Mouse (Mus musculus): ENCODE measurements at regions not wholly inside any gene's neighbourhood (a gene's known extent, or its start where the extent isn't known, plus 50 kb on each side); places are given as distances from the start of the nearest gene placed in this dataset.

- Histone ChIP-seq H3K36me3 (ENCODE audit: control insufficient read depth, insufficient read depth) (no peaks in the 10 kb centered on the region), H3ac (ENCODE audit: control insufficient read depth, insufficient read length) (no peak overlapping the region), H3K4me3 (no peak overlapping the region), H3K79me2 (ENCODE audit: control insufficient read depth, insufficient read depth) (no peaks in the 10 kb centered on the region), H3K4me2 (ENCODE audit: low read depth) (no peak overlapping the region), H3K27me3 (ENCODE audit: control insufficient read depth, insufficient read depth, insufficient read length) (no peaks in the 10 kb centered on the region)
- TF ChIP-seq TCF12 (IDR thresholded peaks at IDR 0.05; ENCODE audit: insufficient read depth, poor library complexity, severe bottlenecking) (no peak), CEBPB (IDR thresholded peaks at IDR 0.05; ENCODE audit: insufficient read depth, poor library complexity, severe bottlenecking) (no peak), USF1 (IDR thresholded peaks at IDR 0.05; ENCODE audit: low read depth) (no peak), TCF3 (IDR thresholded peaks at IDR 0.05; ENCODE audit: insufficient read length, low read depth) (no peak), SRF (IDR thresholded peaks at IDR 0.05; ENCODE audit: control insufficient read depth, insufficient read length, low read depth) (no peak), MAX (IDR thresholded peaks at IDR 0.05; ENCODE audit: low read depth) (no peak), MYOD1 (IDR thresholded peaks at IDR 0.05; ENCODE audit: control insufficient read depth in 1 of 3, insufficient read length in 2 of 3, low read depth in 2 of 3) (no peak), REST (IDR thresholded peaks at IDR 0.05; ENCODE audit: insufficient read depth, insufficient read length) (no peak), E2F4 (IDR thresholded peaks at IDR 0.05; ENCODE audit: insufficient read depth) (no peak), POLR2AphosphoS2 (IDR thresholded peaks at IDR 0.05; ENCODE audit: insufficient read length, low read depth) (no peak), POLR2A (IDR thresholded peaks at IDR 0.05; ENCODE audit: insufficient read length, low read depth) (no peak), MYOG (IDR thresholded peaks at IDR 0.05; ENCODE audit: control insufficient read depth in 1 of 3, insufficient read depth in 1 of 3, insufficient read length in 2 of 3, low read depth in 2 of 3) (no peak)
Measured at GRCm38 (mm10) chr11:111838996-111839395, 773.0 kb downstream of the Kcnj2 start.

- Histone ChIP-seq H3ac (ENCODE audit: control insufficient read depth, insufficient read length) (no peak overlapping the region), H3K4me3 (no peak overlapping the region), H3K79me2 (ENCODE audit: control insufficient read depth, insufficient read depth) (no peaks in the 10 kb centered on the region), H3K36me3 (ENCODE audit: control insufficient read depth, insufficient read depth) (no peaks in the 10 kb centered on the region), H3K27me3 (ENCODE audit: control insufficient read depth, insufficient read depth, insufficient read length) (no peaks in the 10 kb centered on the region), H3K4me2 (ENCODE audit: low read depth) (no peak overlapping the region)
- TF ChIP-seq POLR2A (IDR thresholded peaks at IDR 0.05; ENCODE audit: insufficient read length, low read depth) = no peak
- TF ChIP-seq MYOD1 (IDR thresholded peaks at IDR 0.05; ENCODE audit: control insufficient read depth in 1 of 3, insufficient read length in 2 of 3, low read depth in 2 of 3) = no peak
- TF ChIP-seq POLR2AphosphoS2 (IDR thresholded peaks at IDR 0.05; ENCODE audit: insufficient read length, low read depth) = no peak
- TF ChIP-seq TCF3 (IDR thresholded peaks at IDR 0.05; ENCODE audit: insufficient read length, low read depth) = no peak
- no peak for TF ChIP-seq REST (IDR thresholded peaks at IDR 0.05; ENCODE audit: insufficient read depth, insufficient read length)
- TF ChIP-seq MYOG (IDR thresholded peaks at IDR 0.05; ENCODE audit: control insufficient read depth in 1 of 3, insufficient read depth in 1 of 3, insufficient read length in 2 of 3, low read depth in 2 of 3) = no peak
- no peak for TF ChIP-seq MAX (IDR thresholded peaks at IDR 0.05; ENCODE audit: low read depth)
- TF ChIP-seq E2F4 (IDR thresholded peaks at IDR 0.05; ENCODE audit: insufficient read depth) = no peak
- no peak for TF ChIP-seq SRF (IDR thresholded peaks at IDR 0.05; ENCODE audit: control insufficient read depth, insufficient read length, low read depth)
- TF ChIP-seq TCF12 (IDR thresholded peaks at IDR 0.05; ENCODE audit: insufficient read depth, poor library complexity, severe bottlenecking) = no peak
Measured at GRCm38 (mm10) chr11:111843728-111844258, 777.8 kb downstream of the Kcnj2 start.

- TF ChIP-seq MAX (IDR thresholded peaks at IDR 0.05; ENCODE audit: low read depth) = no peak
- TF ChIP-seq POLR2A (IDR thresholded peaks at IDR 0.05; ENCODE audit: insufficient read length, low read depth) = no peak
- TF ChIP-seq CEBPB (IDR thresholded peaks at IDR 0.05; ENCODE audit: insufficient read depth, poor library complexity, severe bottlenecking) = no peak
- TF ChIP-seq REST (IDR thresholded peaks at IDR 0.05; ENCODE audit: insufficient read depth, insufficient read length) = no peak
- no peak for TF ChIP-seq TCF12 (IDR thresholded peaks at IDR 0.05; ENCODE audit: insufficient read depth, poor library complexity, severe bottlenecking)
- TF ChIP-seq POLR2AphosphoS2 (IDR thresholded peaks at IDR 0.05; ENCODE audit: insufficient read length, low read depth) = no peak
- no peak for TF ChIP-seq USF1 (IDR thresholded peaks at IDR 0.05; ENCODE audit: low read depth)
- no peak for TF ChIP-seq MYOG (IDR thresholded peaks at IDR 0.05; ENCODE audit: control insufficient read depth in 1 of 3, insufficient read depth in 1 of 3, insufficient read length in 2 of 3, low read depth in 2 of 3)
- no peak for TF ChIP-seq TCF3 (IDR thresholded peaks at IDR 0.05; ENCODE audit: insufficient read length, low read depth)
- TF ChIP-seq SRF (IDR thresholded peaks at IDR 0.05; ENCODE audit: control insufficient read depth, insufficient read length, low read depth) = no peak
- TF ChIP-seq E2F4 (IDR thresholded peaks at IDR 0.05; ENCODE audit: insufficient read depth) = no peak
- no peak for TF ChIP-seq MYOD1 (IDR thresholded peaks at IDR 0.05; ENCODE audit: control insufficient read depth in 1 of 3, insufficient read length in 2 of 3, low read depth in 2 of 3)
- Histone ChIP-seq H3ac (ENCODE audit: control insufficient read depth, insufficient read length) (no peak overlapping the region), H3K27me3 (ENCODE audit: control insufficient read depth, insufficient read depth, insufficient read length) (no peaks in the 10 kb centered on the region), H3K79me2 (ENCODE audit: control insufficient read depth, insufficient read depth) (no peaks in the 10 kb centered on the region), H3K36me3 (ENCODE audit: control insufficient read depth, insufficient read depth) (no peaks in the 10 kb centered on the region), H3K4me3 (no peak overlapping the region), H3K4me2 (ENCODE audit: low read depth) (no peak overlapping the region)
Measured at GRCm38 (mm10) chr11:111844382-111845027, 778.5 kb downstream of the Kcnj2 start.

- TF ChIP-seq E2F4 (IDR thresholded peaks at IDR 0.05; ENCODE audit: insufficient read depth) (no peak), POLR2AphosphoS2 (IDR thresholded peaks at IDR 0.05; ENCODE audit: insufficient read length, low read depth) (no peak), TCF3 (IDR thresholded peaks at IDR 0.05; ENCODE audit: insufficient read length, low read depth) (no peak), POLR2A (IDR thresholded peaks at IDR 0.05; ENCODE audit: insufficient read length, low read depth) (no peak)
- H3K79me2 ChIP-seq (ENCODE audit: control insufficient read depth, insufficient read depth) = no peaks in the 10 kb centered on the region
- H3K36me3 ChIP-seq (ENCODE audit: control insufficient read depth, insufficient read depth) = no peaks in the 10 kb centered on the region
- H3K4me2 ChIP-seq (ENCODE audit: low read depth) = no peak overlapping the region
- H3ac ChIP-seq (ENCODE audit: control insufficient read depth, insufficient read length) = no peak overlapping the region
- no peak overlapping the region for H3K4me3 ChIP-seq
- no peaks in the 10 kb centered on the region for H3K27me3 ChIP-seq (ENCODE audit: control insufficient read depth, insufficient read depth, insufficient read length)
Measured at GRCm38 (mm10) chr11:111857288-111857687, 791.3 kb downstream of the Kcnj2 start.
